Mouse (Mus musculus) heart, postnatal 10 days (tissue): ENCODE data around the gene Dennd1a. TPM values are rescaled to one million over a fixed set of nuclear protein-coding genes. Genes with fewer than 3 reads are reported as not detected.
"Not testable (repeated sequence)": the region's sequence is repeated elsewhere in the genome, so short reads cannot be mapped to it uniquely, and the experiment has no call there.

Experiments used
- DNase-seq, 2 experiments: peaks; one replicate each; pipeline ENCODE4 v3.0.0; 2021
- intact Hi-C: fragments of 180-260 bp; cut with DNase I; formaldehyde crosslinking; loops from one replicate; pipeline ENCODE4 v1.15.1; 2025
- total RNA-seq, 2 experiments: library from RNA; stranded (reverse); gene quantifications; 2 replicates each; pipeline ENCODE4 v1.2.3; 2021

Dennd1a gene
- total RNA-seq, 2 experiments from 2014 or later = 27.3 to 29.0 TPM

DNA sequence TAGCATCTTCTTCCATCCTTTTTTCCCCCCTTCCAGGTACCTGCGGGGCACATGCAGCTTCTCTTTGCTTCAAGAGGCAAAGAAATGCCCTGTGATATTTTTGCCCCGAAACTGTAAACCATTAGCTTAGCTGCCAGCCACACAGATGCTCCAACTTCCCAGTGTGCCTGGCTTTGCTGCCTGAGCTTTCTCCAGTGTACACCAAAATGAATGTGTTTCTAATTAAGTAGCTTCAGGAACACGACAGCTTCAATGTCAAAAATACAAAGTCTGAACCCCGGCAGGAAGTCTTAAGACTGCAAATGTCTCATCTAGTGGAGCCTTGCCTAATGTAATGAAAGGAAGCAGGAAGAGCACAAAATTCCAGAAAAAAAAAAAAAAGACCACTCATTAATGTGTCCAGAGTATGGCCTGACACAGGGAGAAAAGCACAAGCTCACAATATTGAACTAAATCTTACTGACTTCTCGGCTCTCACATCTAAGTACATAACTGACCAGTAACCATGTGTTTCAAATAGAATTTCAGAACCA is 301.4 kb downstream of the Dennd1a start:
- intact Hi-C loops = no loop called here
- no peak for DNase-seq

DNA sequence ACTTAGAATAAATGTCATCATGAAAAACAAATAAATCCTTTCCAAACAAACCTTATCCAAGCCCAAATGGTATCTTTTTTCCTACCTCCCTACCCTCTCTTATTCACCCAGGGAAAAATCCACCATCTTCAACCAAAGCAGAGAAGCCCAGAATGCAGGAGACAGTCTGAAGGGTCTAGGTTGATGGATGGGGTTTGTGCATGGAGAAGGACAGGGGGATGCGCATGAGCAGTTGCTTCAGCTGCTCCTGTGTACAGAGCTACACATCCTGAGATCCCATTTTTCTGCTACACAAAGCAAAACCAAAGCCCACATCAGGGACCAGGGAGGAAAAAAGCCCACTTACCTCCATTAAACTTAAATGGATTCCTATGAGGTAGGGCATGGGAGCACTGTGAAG is 304.5 kb downstream of the Dennd1a start:
- no peak for DNase-seq
- intact Hi-C loops = no loop called here

GRCm38 (mm10) chr2:37981562-37982403 is 305.4 kb downstream of the Dennd1a start:
- DNase-seq = no peak
- intact Hi-C loops = no loop called here

- DNase-seq = no peak
- intact Hi-C loops = no loop called here
Measured at GRCm38 (mm10) chr2:37974201-37974600, 313.0 kb downstream of the Dennd1a start.

- intact Hi-C loops = no loop called here
- DNase-seq = no peak
Measured at GRCm38 (mm10) chr2:37972621-37973020, 314.6 kb downstream of the Dennd1a start.

GRCm38 (mm10) chr2:37971726-37972125 is 315.5 kb downstream of the Dennd1a start:
- DNase-seq = no peak
- intact Hi-C loops = no loop called here

- DNase-seq = no peak
- intact Hi-C loops = no loop called here
Measured at GRCm38 (mm10) chr2:37969713-37970485, 317.3 kb downstream of the Dennd1a start.

GRCm38 (mm10) chr2:37964534-37964933 is 322.7 kb downstream of the Dennd1a start:
- intact Hi-C loops = no loop called here
- no peak for DNase-seq

- no peak for DNase-seq
- intact Hi-C loops = no loop called here
Measured at GRCm38 (mm10) chr2:37963362-37963761, 323.8 kb downstream of the Dennd1a start.

GRCm38 (mm10) chr2:37948424-37948823 is 338.8 kb downstream of the Dennd1a start:
- no peak for DNase-seq
- intact Hi-C loops = no loop called here

- intact Hi-C loops = no loop called here
- no peak for DNase-seq
Measured at GRCm38 (mm10) chr2:37945598-37946336, 341.4 kb downstream of the Dennd1a start.

DNA sequence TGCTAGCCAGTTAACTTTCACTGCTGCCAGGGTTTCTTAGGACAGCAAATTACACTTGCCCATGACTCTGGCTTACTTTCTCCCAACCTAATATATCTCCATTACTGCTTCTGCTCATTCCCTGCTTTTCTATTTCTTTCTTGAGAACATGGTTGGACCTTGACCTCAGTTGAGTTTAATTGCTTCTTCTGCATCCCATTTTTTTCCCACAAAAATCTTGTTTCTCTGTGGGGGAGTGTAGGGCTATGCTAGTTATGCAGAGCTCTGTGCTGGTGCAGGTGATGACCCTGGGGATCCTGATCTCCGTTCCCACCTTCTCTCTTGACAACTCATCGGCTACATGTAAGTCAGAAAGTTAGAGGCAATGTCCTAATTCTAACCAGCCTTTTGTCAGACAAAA is 344.3 kb downstream of the Dennd1a start:
- intact Hi-C loops = no loop called here
- DNase-seq = no peak

DNA sequence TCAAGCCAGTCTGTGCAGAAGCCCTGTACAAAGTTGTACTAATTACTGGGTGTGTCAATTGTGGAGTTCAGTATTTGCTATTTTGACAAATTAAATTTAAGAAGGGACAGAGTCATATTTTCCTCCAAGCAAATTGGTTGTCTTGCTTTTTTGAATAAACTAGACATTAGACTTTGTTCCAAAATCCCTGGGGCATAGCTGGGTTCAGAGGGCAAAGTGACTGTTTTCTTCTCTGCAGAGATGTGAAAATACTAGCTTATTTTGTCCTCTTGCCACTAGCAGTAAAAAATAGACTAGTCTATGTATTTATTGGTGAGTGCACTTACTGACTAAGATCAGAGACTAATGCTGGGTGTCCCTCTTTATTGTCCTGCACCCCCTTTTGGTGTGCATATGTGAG is 345.4 kb downstream of the Dennd1a start:
- intact Hi-C loops = no loop called here
- no peak for DNase-seq

DNA sequence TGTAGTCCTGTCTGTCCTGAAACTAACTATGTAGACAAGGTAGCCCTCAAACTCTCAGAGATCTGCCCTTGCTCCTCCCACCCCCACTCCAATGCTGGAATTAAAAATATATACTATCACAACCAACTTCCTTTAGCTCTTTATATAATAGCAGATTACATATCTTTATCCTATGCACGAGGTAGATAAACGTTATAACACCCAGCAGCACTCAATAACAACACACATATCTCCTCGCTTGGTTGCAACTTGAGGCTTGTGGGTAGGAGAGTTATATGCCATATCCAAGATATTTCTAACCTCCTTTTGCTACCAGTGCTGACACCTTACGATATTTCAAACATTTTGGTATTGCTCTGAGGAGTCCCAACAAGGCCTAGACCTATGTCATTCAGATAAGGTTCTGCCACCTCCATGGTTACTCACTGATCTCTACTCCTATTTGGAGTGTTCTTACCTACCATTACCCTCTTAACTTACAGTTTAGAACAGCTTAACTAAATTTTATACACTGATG is 346.3 kb downstream of the Dennd1a start:
- intact Hi-C loops = no loop called here
- DNase-seq = no peak

DNA sequence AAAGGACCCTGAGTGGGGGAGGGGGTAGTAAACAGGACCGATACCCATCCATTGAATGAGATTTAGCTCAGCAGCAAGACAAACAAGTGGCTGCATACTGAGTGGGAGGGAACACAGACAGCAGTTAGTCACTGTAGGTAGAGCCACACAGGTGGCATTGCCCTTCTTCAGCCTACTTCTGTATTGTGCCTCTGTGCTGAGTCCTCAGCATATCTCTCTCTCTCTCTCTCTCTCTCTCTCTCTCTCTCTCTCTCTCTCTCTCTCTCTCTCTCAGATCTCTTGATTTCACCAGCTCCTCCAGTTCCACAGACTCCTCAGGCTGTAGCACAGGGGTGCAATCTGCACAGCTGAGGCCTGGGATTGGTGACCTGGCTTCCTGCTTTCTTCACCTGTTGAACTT is 347.2 kb downstream of the Dennd1a start:
- DNase-seq = no peak
- intact Hi-C loops = no loop called here

- intact Hi-C loops, DNase-seq: not testable (repeated sequence)
Measured at GRCm38 (mm10) chr2:37936922-37937321, 350.3 kb downstream of the Dennd1a start.

DNA sequence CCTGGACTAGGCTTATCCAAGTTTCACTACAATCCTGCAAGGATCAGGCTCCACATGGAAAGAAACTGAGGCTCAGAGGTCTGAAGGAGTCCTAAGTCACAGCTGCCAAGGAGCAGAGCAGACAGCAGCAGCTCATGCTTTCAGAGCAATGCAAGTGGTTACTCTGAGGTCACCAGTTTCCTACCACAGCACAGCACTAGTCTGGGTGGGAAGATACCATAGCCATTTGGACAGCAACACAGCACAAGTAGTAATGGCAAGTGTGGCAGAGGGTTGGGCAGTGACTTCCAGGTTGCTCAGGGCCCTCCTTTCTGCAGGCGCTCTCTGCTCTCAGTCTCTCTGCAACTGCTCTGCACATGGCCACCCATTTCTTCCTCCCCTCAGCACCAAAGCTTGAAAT is 354.9 kb downstream of the Dennd1a start:
- DNase-seq = no peak
- intact Hi-C loops = no loop called here

- no peak for DNase-seq
- intact Hi-C loops = no loop called here
Measured at GRCm38 (mm10) chr2:37931018-37931930, 355.9 kb downstream of the Dennd1a start.

GRCm38 (mm10) chr2:37926133-37926503 is 361.1 kb downstream of the Dennd1a start:
- intact Hi-C loops = loop anchor here (5.0 to 10.0 kb wide), 3 partner anchors 666 to 809 kb away; no protein-coding TSS in a partner anchor
- no peak for DNase-seq
